Mouse (Mus musculus) liver, embryonic 11.5 days (tissue): Measurements from ENCODE around the gene Ift20. TPM values are rescaled to one million over a fixed set of nuclear protein-coding genes. Genes with fewer than 3 reads are reported as not detected.

ENCODE experiments used
- ATAC-seq: fragments of 200-750 bp; cut with Nextera tagmentation; replicated peaks from 2 replicates; pipeline ENCODE4 v1.8.0; 2017; ENCODE audit warnings: moderate number of reproducible peaks, mild to moderate bottlenecking, moderate TSS enrichment, moderate library complexity; ENCODE audit not compliant: low FRiP score
- DNase-seq: peaks from one replicate; pipeline ENCODE4 v3.0.0-alpha.2; 2017; ENCODE audit warnings: low spot score
- H3K27ac ChIP-seq: fragments of 300-500 bp; sonication (generic); 2 replicates; pipeline ENCODE4 v1.5.1; 2014; ENCODE audit warnings: mild to moderate bottlenecking, low read depth, low read length, control low read depth
- H3K27me3 ChIP-seq: fragments of 300-500 bp; sonication (generic); replicated peaks from 2 replicates; pipeline ENCODE4 v1.6.1; 2014; ENCODE audit warnings: low read length, mixed read lengths; ENCODE audit not compliant: control insufficient read depth, insufficient read depth
- H3K36me3 ChIP-seq: fragments of 300-500 bp; sonication (generic); 2 replicates; pipeline ENCODE4 v1.6.1; 2014; ENCODE audit warnings: mild to moderate bottlenecking, low read length, moderate library complexity, mixed read lengths; ENCODE audit not compliant: control insufficient read depth, insufficient read depth
- H3K4me1 ChIP-seq: fragments of 300-500 bp; sonication (generic); replicated peaks from 2 replicates; pipeline ENCODE4 v1.6.1; 2014; ENCODE audit warnings: low read length, mixed read lengths; ENCODE audit not compliant: control insufficient read depth, insufficient read depth
- H3K4me2 ChIP-seq: fragments of 300-500 bp; sonication (generic); 2 replicates; pipeline ENCODE4 v1.6.1; 2014; ENCODE audit warnings: mild to moderate bottlenecking, control low read depth, moderate library complexity
- H3K4me3 ChIP-seq: fragments of 300-500 bp; sonication (generic); 2 replicates; pipeline ENCODE4 v1.5.1; 2014; ENCODE audit warnings: low read depth, low read length, control low read depth
- H3K9ac ChIP-seq: fragments of 300-500 bp; sonication (generic); 2 replicates; pipeline ENCODE4 v1.6.1; 2014; ENCODE audit warnings: low read depth, low read length, control low read depth
- H3K9me3 ChIP-seq: fragments of 300-500 bp; sonication (generic); 2 replicates; pipeline ENCODE4 v1.6.1; 2016; ENCODE audit warnings: low read length, inconsistent platforms, mixed read lengths; ENCODE audit not compliant: control insufficient read depth
- WGBS: fragments of 180-500 bp; shearing (Covaris S2); extraction: QIAGEN DNeasy Blood & Tissue Kit; methylation state at CpG from one replicate; pipeline ENCODE4 v1.1.7; 2014; 5-methylcytosine and 5-hydroxymethylcytosine counted together
- polyA plus RNA-seq: library from polyadenylated mRNA; unstranded; fragments of >200 nt; fragmentation: Nextera tagmentation; extraction: Ambion mirVana; gene quantifications from 2 replicates; pipeline ENCODE4 v1.2.1, GENCODE M21; 2014

Gene Ift20
- polyA plus RNA-seq, 1 experiment from 2014 or later = 114 TPM

GRCm38 (mm10) chr11:78547718-78548460 is 11.7 kb downstream of the Ift20 start:
- peaks cover 20% of the 10 kb centered on the region for H3K4me1 ChIP-seq
- 68% methylated on average over 2 of the region's 2 CpGs for WGBS

GRCm38 (mm10) chr11:78549491-78549987 is 13.4 kb downstream of the Ift20 start:
- peak overlapping the region; percentile 85 for H3K27ac ChIP-seq
- H3K9me3 ChIP-seq = no peaks in the 10 kb centered on the region
- WGBS = 4% methylated on average over 5 of the region's 5 CpGs
- no peak for ATAC-seq
- DNase-seq = no peak
- H3K27me3 ChIP-seq = no peaks in the 10 kb centered on the region
- H3K36me3 ChIP-seq = no peaks in the 10 kb centered on the region
- peak overlapping the region; percentile 76 for H3K9ac ChIP-seq
- peaks cover 20% of the 10 kb centered on the region for H3K4me1 ChIP-seq
- peak overlapping the region; percentile 81 for H3K4me2 ChIP-seq
- H3K4me3 ChIP-seq = peak overlapping the region; percentile 76

More at GRCm38 (mm10) chr11:78547718-78548460, 11.7 kb downstream of the Ift20 start:
- H3K4me2 ChIP-seq = peak overlapping the region; percentile 81
- peaks cover 6% of the 10 kb centered on the region; the same call in 1 of the 2 replicates for H3K36me3 ChIP-seq
- ATAC-seq = no peak
- DNase-seq = no peak
- H3K9ac ChIP-seq = no peak overlapping the region
- no peak overlapping the region for H3K27ac ChIP-seq
- no peaks in the 10 kb centered on the region for H3K27me3 ChIP-seq
- no peak overlapping the region for H3K4me3 ChIP-seq
- H3K9me3 ChIP-seq = no peaks in the 10 kb centered on the region

DNA sequence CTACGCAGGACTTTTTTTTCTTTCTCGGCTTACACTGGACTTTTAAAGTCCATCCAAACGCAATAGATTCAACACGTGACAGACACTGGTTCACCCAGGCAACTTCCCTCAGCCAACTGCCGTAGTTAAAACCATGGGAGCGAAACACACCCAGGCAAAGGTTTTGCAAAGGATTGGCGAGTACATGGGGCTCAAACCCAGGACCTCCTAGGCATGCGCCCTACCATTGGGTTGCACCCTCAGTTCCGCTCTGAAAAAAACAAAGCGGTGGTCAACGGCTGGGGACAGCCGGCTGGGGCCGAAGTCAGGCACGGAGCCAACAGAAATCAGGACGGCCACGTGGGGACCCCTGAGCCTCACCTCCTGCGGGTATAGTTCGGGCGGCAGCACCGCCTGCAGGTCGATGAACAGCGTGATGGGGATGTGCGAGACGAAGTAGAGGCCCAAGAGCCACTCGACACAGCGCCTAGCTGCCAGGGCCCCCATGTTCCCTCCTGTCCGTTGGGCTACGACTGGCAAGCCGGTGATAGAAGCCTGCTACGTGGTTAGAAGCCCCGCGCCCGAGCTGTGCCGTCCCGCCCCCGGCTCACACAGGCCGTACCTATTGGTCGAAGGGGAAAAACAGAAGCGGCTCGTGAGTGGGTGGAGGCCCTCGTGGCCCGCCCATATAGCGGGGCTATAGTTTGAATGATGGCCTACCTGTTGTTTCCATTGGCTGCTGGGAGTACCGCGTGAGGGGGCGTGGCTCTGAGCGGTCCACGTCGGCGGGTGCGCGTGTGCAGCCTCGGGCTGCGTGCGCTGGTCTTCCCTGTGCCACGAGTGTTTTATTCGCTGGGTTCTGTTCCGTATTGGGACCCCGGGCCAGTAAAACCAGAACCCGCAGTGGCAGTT is 14.3 kb downstream of the Ift20 start, which contains the start of gene Tmem97:
Gene Tmem97 (minus strand): TSS at position 610 of the 891 bp plus-strand sequence.
- H3K4me2 ChIP-seq = peak within 1 kb of the TSS; percentile 81
- peaks cover 16% of the 10 kb centered on the region for H3K4me1 ChIP-seq
- peak within 1 kb of the TSS; percentile 76 for H3K4me3 ChIP-seq
- DNase-seq = peak; percentile 92
- under 1% methylated on average over 60 of the region's 60 CpGs for WGBS
- peak within 1 kb of the TSS; percentile 85 for H3K27ac ChIP-seq
- peak within 1 kb of the TSS; percentile 76 for H3K9ac ChIP-seq
- H3K9me3 ChIP-seq = no peaks in the 10 kb centered on the region
- H3K27me3 ChIP-seq = no peaks in the 10 kb centered on the region
- no peaks in the 10 kb centered on the region for H3K36me3 ChIP-seq
- ATAC-seq = peak; percentile 100

DNA sequence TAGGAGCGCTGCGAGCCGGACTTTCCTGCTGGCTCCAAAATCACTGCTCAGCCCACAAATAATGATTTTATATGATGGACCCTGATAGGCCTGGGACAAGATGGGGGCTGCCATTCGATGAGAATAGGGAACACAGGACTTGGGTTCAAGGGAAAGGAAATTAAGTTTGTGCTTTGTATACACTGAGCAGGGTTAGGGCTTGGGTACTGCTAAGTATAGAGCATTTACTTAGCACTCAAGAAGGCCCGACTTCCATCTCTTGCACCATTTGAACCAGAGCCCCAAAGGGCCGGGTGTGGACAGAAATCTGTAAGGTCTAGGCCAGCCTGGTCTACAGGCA is 14.9 kb downstream of the Ift20 start:
- Histone ChIP-seq H3K9ac (peak overlapping the region; percentile 56), H3K4me1 (peaks cover 21% of the 10 kb centered on the region), H3K9me3 (no peaks in the 10 kb centered on the region), H3K4me2 (peak overlapping the region; percentile 81), H3K27ac (0 out of 2 replicates have a peak overlapping the region, but pooled peaks have one; percentile 2), H3K4me3 (peak overlapping the region; percentile 76), H3K36me3 (no peaks in the 10 kb centered on the region), H3K27me3 (no peaks in the 10 kb centered on the region)
- DNase-seq = no peak
- peak; percentile 11 for ATAC-seq
- WGBS = 33% methylated on average over 6 of the region's 6 CpGs

DNA sequence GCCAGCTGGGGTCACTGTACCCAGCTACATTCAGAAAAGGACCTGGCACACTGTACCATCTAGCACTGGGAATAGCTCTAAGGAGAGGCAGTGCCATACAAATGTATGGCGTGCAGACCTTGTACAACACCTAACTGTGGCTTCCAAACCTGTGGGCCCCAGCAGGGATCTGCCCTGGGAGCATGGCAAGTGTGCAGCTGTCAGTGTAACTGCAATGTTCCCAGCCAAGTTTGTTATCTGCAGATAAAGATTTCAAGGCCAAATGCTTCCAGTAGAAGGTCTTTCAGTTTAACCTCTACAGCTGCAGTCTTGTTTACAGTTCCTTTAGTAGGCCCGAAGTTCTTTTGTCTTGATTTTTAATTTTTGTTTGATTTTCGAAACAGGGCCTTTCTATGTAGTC is 19.5 kb downstream of the Ift20 start:
- H3K9ac ChIP-seq = peak overlapping the region; percentile 16; the same call in 1 of the 2 replicates
- no peak for DNase-seq

GRCm38 (mm10) chr11:78556070-78556469 is 19.9 kb downstream of the Ift20 start:
- H3K4me3 ChIP-seq = no peak overlapping the region
- H3K27ac ChIP-seq = no peak overlapping the region
- H3K4me1 ChIP-seq = peaks cover 6% of the 10 kb centered on the region
- no peak overlapping the region for H3K4me2 ChIP-seq
- H3K9me3 ChIP-seq = no peaks in the 10 kb centered on the region
- ATAC-seq (no peak), DNase-seq (no peak)
- H3K36me3 ChIP-seq = no peaks in the 10 kb centered on the region
- WGBS = 69% methylated on average over 4 of the region's 4 CpGs
- no peak overlapping the region for H3K9ac ChIP-seq
- H3K27me3 ChIP-seq = no peaks in the 10 kb centered on the region

More for the DNA sequence above, 19.5 kb downstream of the Ift20 start:
- Histone ChIP-seq H3K27me3 (no peaks in the 10 kb centered on the region), H3K27ac (no peak overlapping the region), H3K9me3 (no peaks in the 10 kb centered on the region), H3K4me3 (no peak overlapping the region), H3K4me1 (peaks cover 6% of the 10 kb centered on the region), H3K36me3 (no peaks in the 10 kb centered on the region), H3K4me2 (no peak overlapping the region)
- 60% methylated on average over 3 of the region's 3 CpGs for WGBS
- no peak for ATAC-seq

GRCm38 (mm10) chr11:78557241-78557640 is 21.1 kb downstream of the Ift20 start:
- no peaks in the 10 kb centered on the region for H3K27me3 ChIP-seq
- DNase-seq (no peak), ATAC-seq (no peak)
- no peak overlapping the region for H3K9ac ChIP-seq
- no peaks in the 10 kb centered on the region for H3K9me3 ChIP-seq
- H3K36me3 ChIP-seq = no peaks in the 10 kb centered on the region
- H3K4me3 ChIP-seq = no peak overlapping the region
- H3K4me2 ChIP-seq = no peak overlapping the region
- H3K27ac ChIP-seq = no peak overlapping the region
- WGBS = 58% methylated on average over 8 of the region's 8 CpGs
- H3K4me1 ChIP-seq = peaks cover 6% of the 10 kb centered on the region

DNA sequence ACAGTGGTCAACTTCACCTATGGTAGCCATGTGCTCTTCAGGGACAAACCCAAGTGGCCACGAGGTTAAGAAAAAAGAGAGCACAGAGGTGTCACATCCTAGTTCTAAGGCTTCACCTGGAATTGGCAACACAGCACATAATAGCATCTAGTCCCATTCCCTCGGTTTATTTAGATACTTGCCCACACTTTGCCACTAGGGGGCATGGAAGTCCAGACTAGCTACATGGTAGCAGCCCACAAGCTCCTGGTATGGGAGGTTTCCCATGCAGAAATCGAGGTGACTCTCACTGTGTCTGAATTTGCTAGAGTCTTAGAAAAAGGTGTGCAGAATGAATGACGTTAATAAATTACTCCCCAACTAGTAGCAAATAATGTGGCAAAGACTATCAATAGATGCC is 24.3 kb downstream of the Ift20 start:
- peak; percentile 47 for DNase-seq
- Histone ChIP-seq H3K4me2 (no peak overlapping the region), H3K9ac (no peak overlapping the region), H3K36me3 (no peaks in the 10 kb centered on the region), H3K27me3 (no peaks in the 10 kb centered on the region), H3K4me3 (no peak overlapping the region), H3K4me1 (peaks cover 5% of the 10 kb centered on the region), H3K27ac (no peak overlapping the region), H3K9me3 (no peaks in the 10 kb centered on the region)
- no peak for ATAC-seq
- WGBS = 16% methylated on average over 4 of the region's 4 CpGs
